10 mouse cellular contexts compared by ENCODE assay signal in genomic region chr12:84625116-84625515, GRCm38 (mm10). TPM values are rescaled to one million over a fixed set of nuclear protein-coding genes. Genes with fewer than 3 reads are reported as not detected.
DNase-seq lines count a peak whose midpoint lies in the region; ATAC-seq and TF ChIP-seq lines count a peak whose summit lies in the region.
"Had no signal": no experiment of that assay in that cellular context is flagged by ENCODE, and none has a peak within 500 bp of the region (broad histone marks: within the 10 kb centered on the region; RNA-seq: fewer than 3 reads in every experiment).

No protein-coding gene starts in this region.

- H3K36me3 ChIP-seq in megakaryocyte, embryonic 14.5 days (replicated peaks; ENCODE audit: low read length) = no peaks in the 10 kb centered on the region
- no peaks in the 10 kb centered on the region for H3K36me3 ChIP-seq in forebrain, embryonic 10.5 days (replicated peaks)
- H3K36me3 ChIP-seq in hindbrain, postnatal 0 days (ENCODE audit: insufficient read depth, low read length) = no peaks in the 10 kb centered on the region
- H3K36me3 ChIP-seq: liver, embryonic 12.5 days had no signal

- H3K27ac ChIP-seq in forebrain, embryonic 10.5 days = peak overlapping the region; percentile 70
- H3K27ac ChIP-seq in hindbrain, postnatal 0 days = no peak overlapping the region
- H3K27ac ChIP-seq: liver, embryonic 12.5 days had no signal

- TF ChIP-seq CTCF in hindbrain, postnatal 0 days (IDR thresholded peaks at IDR 0.05; ENCODE audit: low read depth) = no peak

- ATAC-seq in megakaryocyte, adult 5-6 weeks (ENCODE audit: poor library complexity, severe bottlenecking) = no peak
- 0 out of 2 replicates have a peak, but pooled peaks have one; percentile 49 for ATAC-seq in hindbrain, postnatal 0 days
- ATAC-seq: liver, embryonic 12.5 days had no signal

- peak overlapping the region; percentile 30; the same call in 1 of the 2 replicates for H3K9ac ChIP-seq in hindbrain, postnatal 0 days (replicated peaks; ENCODE audit: low read length)
- H3K9ac ChIP-seq: liver, embryonic 12.5 days had no signal

- DNase-seq in forebrain, embryonic 10.5 days (ENCODE audit: extremely low spot score, low spot score) = peak; percentile 17
- peak; percentile 35 for DNase-seq in hindbrain, postnatal 0 days (ENCODE audit: low spot score)
- peak; percentile 56 for DNase-seq in retina, postnatal 1 day
- DNase-seq in kidney, adult 18-20 months = no peak
- no peak for DNase-seq in layer of hippocampus, adult 9-10 months (ENCODE audit: low spot score)
- DNase-seq: cerebellum, adult 11-12 months had no signal

- peaks cover 20% of the 10 kb centered on the region for H3K4me1 ChIP-seq in megakaryocyte, embryonic 14.5 days
- H3K4me1 ChIP-seq in forebrain, embryonic 10.5 days = peaks cover 17% of the 10 kb centered on the region
- H3K4me1 ChIP-seq in hindbrain, postnatal 0 days (ENCODE audit: insufficient read depth, low read length) = 0 out of 2 replicates have a peak, but pooled peaks cover 7% of the 10 kb centered on the region
- H3K4me1 ChIP-seq: liver, embryonic 12.5 days had no signal

- no peaks in the 10 kb centered on the region for H3K9me3 ChIP-seq in megakaryocyte, embryonic 14.5 days
- H3K9me3 ChIP-seq in forebrain, embryonic 10.5 days = no peaks in the 10 kb centered on the region
- H3K9me3 ChIP-seq in hindbrain, postnatal 0 days (ENCODE audit: low read length) = no peaks in the 10 kb centered on the region
- H3K9me3 ChIP-seq: liver, embryonic 12.5 days had no signal

- H3K4me2 ChIP-seq in hindbrain, postnatal 0 days (ENCODE audit: low read depth, low read length) = peak overlapping the region; percentile 40
- H3K4me2 ChIP-seq: liver, embryonic 12.5 days had no signal

- peaks cover 34% of the 10 kb centered on the region for H3K27me3 ChIP-seq in megakaryocyte, embryonic 14.5 days (replicated peaks)
- H3K27me3 ChIP-seq in forebrain, embryonic 10.5 days (ENCODE audit: poor library complexity, severe bottlenecking) = peaks cover 34% of the 10 kb centered on the region
- no peaks in the 10 kb centered on the region for H3K27me3 ChIP-seq in hindbrain, postnatal 0 days (ENCODE audit: insufficient read depth, low read length)

- WGBS in forebrain, embryonic 10.5 days = 1% methylated on average over 9 of the region's 9 CpGs
- WGBS in hindbrain, postnatal 0 days = 6% methylated on average over 9 of the region's 9 CpGs

- peak overlapping the region; percentile 33 for H3K4me3 ChIP-seq in megakaryocyte, embryonic 14.5 days (replicated peaks)
- H3K4me3 ChIP-seq in forebrain, embryonic 10.5 days = peak overlapping the region; percentile 33
- 0 out of 2 replicates have a peak overlapping the region, but pooled peaks have one; percentile 3 for H3K4me3 ChIP-seq in hindbrain, postnatal 0 days (ENCODE audit: low read length)
- H3K4me3 ChIP-seq: liver, embryonic 12.5 days had no signal

RNA-seq across cellular contexts. Expression of gene Abcd4, which starts 7.9 kb away (rescaled TPM):
- 1.2 TPM in 1 of 2 replicates, not detected in the other for polyA plus RNA-seq in megakaryocyte, embryonic 14.5 days (2012; ENCODE audit: insufficient read depth, low replicate concordance)
- 3.1 and 4.7 TPM in 2 replicates for total RNA-seq in megakaryocyte, adult 5-6 weeks (2015)
- 4.5 TPM in 2 replicates for total RNA-seq in megakaryocyte, adult 5-6 weeks (2017)
- polyA plus RNA-seq in forebrain, embryonic 10.5 days (2016; fragmentation: Nextera tagmentation; extraction: Ambion mirVana) = 12.7 and 12.8 TPM in 2 replicates
- total RNA-seq in hindbrain, postnatal 0 days (2014; rRNA removed) = 7.5 and 12.3 TPM in 2 replicates
- polyA plus RNA-seq in hindbrain, postnatal 0 days (2015; fragmentation: Nextera tagmentation; extraction: Ambion mirVana) = 9.2 and 10.9 TPM in 2 replicates

RNA-seq across cellular contexts. Expression of gene Vrtn, which starts 15.7 kb away (rescaled TPM):
- polyA plus RNA-seq in megakaryocyte, embryonic 14.5 days (2012; ENCODE audit: insufficient read depth, low replicate concordance) = not detected in 2 replicates
- not detected in 2 replicates for total RNA-seq in megakaryocyte, adult 5-6 weeks (2015)
- not detected in 2 replicates for total RNA-seq in megakaryocyte, adult 5-6 weeks (2017)
- polyA plus RNA-seq in forebrain, embryonic 10.5 days (2016; fragmentation: Nextera tagmentation; extraction: Ambion mirVana) = not detected in 2 replicates
- not detected in 2 replicates for total RNA-seq in hindbrain, postnatal 0 days (2014; rRNA removed)
- polyA plus RNA-seq in hindbrain, postnatal 0 days (2015; fragmentation: Nextera tagmentation; extraction: Ambion mirVana) = not detected in 2 replicates
- polyA plus RNA-seq: frontal cortex, adult 2 months; liver, embryonic 12.5 days had no signal

RNA-seq across cellular contexts. Expression of gene Vsx2, which starts 55.6 kb away (rescaled TPM):
- not detected in 2 replicates for polyA plus RNA-seq in megakaryocyte, embryonic 14.5 days (2012; ENCODE audit: insufficient read depth, low replicate concordance)
- not detected in 2 replicates for total RNA-seq in megakaryocyte, adult 5-6 weeks (2015)
- total RNA-seq in megakaryocyte, adult 5-6 weeks (2017) = not detected in 2 replicates
- polyA plus RNA-seq in forebrain, embryonic 10.5 days (2016; fragmentation: Nextera tagmentation; extraction: Ambion mirVana) = 1.2 and 2.2 TPM in 2 replicates
- 2.5 and 4.0 TPM in 2 replicates for total RNA-seq in hindbrain, postnatal 0 days (2014; rRNA removed)
- 1.8 and 2.4 TPM in 2 replicates for polyA plus RNA-seq in hindbrain, postnatal 0 days (2015; fragmentation: Nextera tagmentation; extraction: Ambion mirVana)
- polyA plus RNA-seq: liver, embryonic 12.5 days had no signal

Comparison
In these comparisons a context has a peak if more than half of its experiments do, and no peak if none do; other contexts are left out.
1. DNase-seq: peak in forebrain, embryonic 10.5 days (single experiment), hindbrain, postnatal 0 days (single experiment) and retina, postnatal 1 day (single experiment); none in kidney, adult 18-20 months (single experiment) and layer of hippocampus, adult 9-10 months (single experiment).
2. Peak in every context shown above with its lines, with median percentiles within 50 percentile points of each other: H3K4me3 ChIP-seq.